Mouse (Mus musculus) ovary, postnatal 14 days (tissue): ENCODE data around the gene 1110059E24Rik.
"Not testable (repeated sequence)": the region's sequence is repeated elsewhere in the genome, so short reads cannot be mapped to it uniquely, and the experiment has no call there.

Source experiments
- DNase-seq: peaks from one replicate; pipeline ENCODE4 v3.0.0; 2022; ENCODE audit warnings: low spot score

The 1110059E24Rik gene

GRCm38 (mm10) chr19:21652285-21653171, at the start of gene 1110059E24Rik:
Gene 1110059E24Rik (minus strand): TSS chr19:21652976.
- peak; percentile 91 for DNase-seq

- no peak for DNase-seq
Measured at GRCm38 (mm10) chr19:21680986-21681385, 28.2 kb upstream of the 1110059E24Rik start.

- DNase-seq: no peak
Measured at GRCm38 (mm10) chr19:21680091-21680490, 27.3 kb upstream of the 1110059E24Rik start.

GRCm38 (mm10) chr19:21674354-21675096, 21.7 kb upstream of the 1110059E24Rik start:
- no peak for DNase-seq

GRCm38 (mm10) chr19:21669650-21670049, 16.9 kb upstream of the 1110059E24Rik start:
- DNase-seq: no peak

- no peak for DNase-seq
Measured at GRCm38 (mm10) chr19:21663756-21664456, 11.1 kb upstream of the 1110059E24Rik start.

GRCm38 (mm10) chr19:21660734-21661133, 8.0 kb upstream of the 1110059E24Rik start:
- DNase-seq: no peak

- no peak for DNase-seq
Measured at GRCm38 (mm10) chr19:21654788-21655187, 2.0 kb upstream of the 1110059E24Rik start.

GRCm38 (mm10) chr19:21653172-21653981, 601 bp upstream of the 1110059E24Rik start, which contains the start of gene Abhd17b:
Gene Abhd17b (plus strand): TSS chr19:21653185.
- peak; percentile 48 for DNase-seq

GRCm38 (mm10) chr19:21651664-21652063, 1.1 kb downstream of the 1110059E24Rik start:
- no peak for DNase-seq

GRCm38 (mm10) chr19:21646142-21646541, 6.6 kb downstream of the 1110059E24Rik start:
- no peak for DNase-seq

GRCm38 (mm10) chr19:21645301-21645700, 7.5 kb downstream of the 1110059E24Rik start:
- DNase-seq: no peak

GRCm38 (mm10) chr19:21643935-21644334, 8.8 kb downstream of the 1110059E24Rik start:
- no peak for DNase-seq

- no peak for DNase-seq
Measured at GRCm38 (mm10) chr19:21637672-21638071, 15.1 kb downstream of the 1110059E24Rik start.

- DNase-seq: no peak
Measured at GRCm38 (mm10) chr19:21636907-21637306, 15.9 kb downstream of the 1110059E24Rik start.

- no peak for DNase-seq
Measured at GRCm38 (mm10) chr19:21635406-21635805, 17.4 kb downstream of the 1110059E24Rik start.

GRCm38 (mm10) chr19:21630656-21631331, 22.0 kb downstream of the 1110059E24Rik start:
- no peak for DNase-seq

GRCm38 (mm10) chr19:21629501-21629900, 23.3 kb downstream of the 1110059E24Rik start:
- DNase-seq: no peak

GRCm38 (mm10) chr19:21629030-21629429, 23.7 kb downstream of the 1110059E24Rik start:
- DNase-seq: no peak

GRCm38 (mm10) chr19:21628440-21628839, 24.3 kb downstream of the 1110059E24Rik start:
- not testable (repeated sequence) for DNase-seq
